Mouse (Mus musculus): ENCODE data around the gene Gys1.
"Not testable (repeated sequence)": the region's sequence is repeated elsewhere in the genome, so short reads cannot be mapped to it uniquely, and the experiment has no call there.

The Gys1 gene

GRCm38 (mm10) chr7:45476453-45476852 lies 41.8 kb downstream of the Gys1 start:
- DNase-seq (ENCODE audit: extremely low read depth, insufficient read length, low spot score) = no peak

DNA sequence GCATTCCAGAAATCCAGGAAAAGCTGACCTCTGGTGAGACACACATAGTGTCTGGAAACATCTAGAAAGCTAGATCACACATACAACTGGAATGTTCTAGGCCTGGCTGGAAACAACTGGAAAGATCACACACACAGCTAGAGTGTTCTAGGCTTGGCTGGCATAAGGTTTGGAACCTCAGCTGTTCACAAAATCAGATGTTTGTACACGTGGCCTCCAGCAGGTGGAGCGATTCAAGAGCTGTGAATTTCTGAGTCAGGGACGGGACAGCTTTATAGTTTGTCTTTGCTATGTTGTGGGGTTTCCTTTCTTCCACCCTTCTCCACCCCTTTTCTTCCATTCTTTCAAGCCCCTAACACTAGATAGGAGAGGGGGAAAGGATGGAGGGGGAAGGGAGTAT lies 42.4 kb downstream of the Gys1 start:
- DNase-seq (ENCODE audit: extremely low read depth, insufficient read length, low spot score) = no peak

- no peak for DNase-seq (ENCODE audit: extremely low read depth, insufficient read length, low spot score)
Observed at GRCm38 (mm10) chr7:45478774-45479173, 44.1 kb downstream of the Gys1 start.

DNA sequence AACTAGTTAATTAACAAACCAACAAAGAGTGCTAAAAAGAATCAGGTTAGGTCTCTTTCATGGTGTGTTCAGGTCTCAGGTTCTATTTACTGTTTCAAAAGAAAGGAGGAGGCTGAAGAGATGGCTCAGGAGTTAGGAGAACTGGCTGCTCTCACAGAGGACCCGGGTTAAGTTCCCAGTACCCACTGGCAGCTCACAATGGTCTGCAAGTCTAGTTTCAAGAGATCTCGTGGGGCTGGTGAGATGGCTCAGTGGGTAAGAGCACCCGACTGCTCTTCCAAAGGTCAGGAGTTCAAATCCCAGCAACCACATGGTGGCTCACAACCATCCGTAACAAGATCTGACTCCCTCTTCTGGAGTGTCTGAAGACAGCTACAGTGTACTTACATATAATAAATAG lies 45.7 kb downstream of the Gys1 start:
- not testable (repeated sequence) for DNase-seq (ENCODE audit: extremely low read depth, insufficient read length, low spot score)

- DNase-seq (ENCODE audit: extremely low read depth, insufficient read length, low spot score) = no peak
Observed at GRCm38 (mm10) chr7:45481374-45481927, 46.8 kb downstream of the Gys1 start, which contains the start of gene Tulp2. Tulp2 (plus strand) TSS chr7:45481877.

GRCm38 (mm10) chr7:45482166-45482565 lies 47.5 kb downstream of the Gys1 start:
- DNase-seq (ENCODE audit: extremely low read depth, insufficient read length, low spot score) = no peak

- not testable (repeated sequence) for DNase-seq (ENCODE audit: extremely low read depth, insufficient read length, low spot score)
Observed at GRCm38 (mm10) chr7:45484985-45485384, 50.3 kb downstream of the Gys1 start.

- no peak for DNase-seq (ENCODE audit: extremely low read depth, insufficient read length, low spot score)
Observed at GRCm38 (mm10) chr7:45486158-45486557, 51.5 kb downstream of the Gys1 start.

DNA sequence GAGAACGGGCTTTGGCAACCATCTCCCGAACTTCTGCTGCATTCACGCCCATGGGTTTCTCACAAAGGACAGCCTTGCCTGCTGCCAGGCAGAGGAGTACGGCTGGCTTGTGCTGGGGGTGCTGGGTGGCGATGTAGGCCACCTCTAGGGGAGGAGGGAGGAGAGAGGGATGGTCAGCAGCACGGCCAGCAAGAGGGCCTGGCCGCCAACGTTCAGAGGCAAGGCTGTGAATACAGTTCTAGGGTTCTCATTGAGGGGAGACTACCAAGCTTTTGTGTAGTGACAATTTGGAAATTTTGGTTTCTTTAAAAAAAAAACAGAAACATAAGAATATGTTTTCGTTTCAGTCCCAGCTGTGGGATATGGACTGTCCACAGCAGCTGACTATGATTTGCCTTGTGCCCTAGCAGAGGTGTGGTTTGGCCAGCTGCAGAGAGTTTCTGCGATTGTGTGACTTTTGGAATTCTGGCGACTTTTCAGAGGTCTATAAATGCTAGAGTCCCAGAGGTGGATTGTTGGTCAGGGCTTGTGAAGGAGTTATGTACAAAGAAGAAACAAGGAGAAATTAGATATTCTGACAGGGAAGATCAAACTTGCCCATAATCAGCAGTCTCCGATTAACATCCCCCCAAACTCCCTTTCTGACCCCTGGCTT lies 52.2 kb downstream of the Gys1 start, which contains the start of gene Gm45808:
TSS of gene Gm45808 (minus strand) at position 51 of the 655 bp plus-strand sequence.
- DNase-seq (ENCODE audit: extremely low read depth, insufficient read length, low spot score) = no peak

GRCm38 (mm10) chr7:45487861-45488292 lies 53.2 kb downstream of the Gys1 start:
- no peak for DNase-seq (ENCODE audit: extremely low read depth, insufficient read length, low spot score)

DNA sequence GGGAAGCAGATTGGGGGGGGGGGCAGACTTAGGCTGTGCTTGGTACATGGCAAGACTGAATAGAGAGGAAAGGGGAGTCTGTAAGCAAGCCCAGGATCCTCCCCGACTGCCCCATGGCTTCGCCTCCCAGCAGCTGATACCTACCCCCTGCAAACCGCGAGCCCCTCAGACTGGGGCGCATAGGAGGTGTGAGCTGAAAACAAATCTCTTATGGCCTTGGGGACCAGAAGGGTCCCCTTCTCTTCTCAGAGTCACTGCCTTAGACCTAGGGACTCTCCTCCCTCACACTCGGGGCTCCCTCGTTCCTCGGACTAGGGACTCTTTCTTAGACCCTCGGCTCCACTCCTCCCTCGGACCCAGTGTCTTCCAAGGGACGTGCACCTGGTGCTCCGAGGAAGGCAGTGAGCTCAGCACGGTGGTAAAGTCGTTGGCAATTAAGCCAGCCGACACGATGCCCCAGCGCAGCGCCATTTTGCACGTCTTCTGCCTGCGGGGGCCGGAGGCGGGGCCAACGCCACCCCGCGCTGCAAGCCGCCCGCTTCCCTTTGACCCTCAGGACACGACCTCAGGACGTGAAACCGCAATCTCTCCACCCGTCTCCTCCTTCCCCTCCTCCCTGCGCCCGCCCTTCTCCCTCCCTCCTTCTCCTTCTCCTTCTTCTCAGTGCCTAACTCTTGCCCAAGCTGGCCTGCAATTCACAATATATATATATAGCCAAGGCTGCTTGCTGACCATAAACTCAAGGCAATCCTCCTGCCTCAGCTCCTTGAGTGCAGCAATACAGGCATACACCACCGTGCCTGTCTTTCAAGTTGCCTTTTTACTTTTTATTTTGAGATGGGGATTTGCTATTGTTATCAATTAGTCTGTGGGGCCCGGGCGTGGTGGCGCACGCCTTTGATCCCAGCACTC lies 53.9 kb downstream of the Gys1 start, which contains the start of gene Dhdh:
TSS of gene Dhdh (minus strand) at position 513 of the 912 bp plus-strand sequence.
- DNase-seq (ENCODE audit: extremely low read depth, insufficient read length, low spot score) = no peak

GRCm38 (mm10) chr7:45489578-45489977 lies 54.9 kb downstream of the Gys1 start:
- DNase-seq (ENCODE audit: extremely low read depth, insufficient read length, low spot score) = no peak

DNA sequence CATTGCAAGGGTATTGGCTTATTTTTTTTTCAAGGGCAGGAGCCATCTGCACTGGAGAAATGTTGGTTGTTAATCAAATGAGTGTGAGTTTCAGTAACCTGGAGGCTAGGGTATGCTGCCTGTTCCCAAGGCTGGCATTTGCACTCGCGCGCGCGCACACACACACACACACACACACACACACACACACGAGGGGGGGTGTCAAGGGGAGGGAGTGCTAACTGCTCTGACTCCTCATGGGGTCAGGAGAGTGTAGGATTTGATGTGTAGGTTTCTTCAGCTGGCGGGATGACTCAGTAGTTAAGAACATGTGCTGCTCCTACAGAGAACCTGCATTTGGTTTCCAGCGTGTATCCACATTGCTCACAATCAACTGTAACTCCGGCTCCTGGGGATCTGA lies 56.2 kb downstream of the Gys1 start:
- DNase-seq (ENCODE audit: extremely low read depth, insufficient read length, low spot score) = no peak

GRCm38 (mm10) chr7:45491264-45491663 lies 56.6 kb downstream of the Gys1 start:
- DNase-seq (ENCODE audit: extremely low read depth, insufficient read length, low spot score) = no peak

- no peak for DNase-seq (ENCODE audit: extremely low read depth, insufficient read length, low spot score)
Observed at GRCm38 (mm10) chr7:45492225-45492844, 57.7 kb downstream of the Gys1 start.

DNA sequence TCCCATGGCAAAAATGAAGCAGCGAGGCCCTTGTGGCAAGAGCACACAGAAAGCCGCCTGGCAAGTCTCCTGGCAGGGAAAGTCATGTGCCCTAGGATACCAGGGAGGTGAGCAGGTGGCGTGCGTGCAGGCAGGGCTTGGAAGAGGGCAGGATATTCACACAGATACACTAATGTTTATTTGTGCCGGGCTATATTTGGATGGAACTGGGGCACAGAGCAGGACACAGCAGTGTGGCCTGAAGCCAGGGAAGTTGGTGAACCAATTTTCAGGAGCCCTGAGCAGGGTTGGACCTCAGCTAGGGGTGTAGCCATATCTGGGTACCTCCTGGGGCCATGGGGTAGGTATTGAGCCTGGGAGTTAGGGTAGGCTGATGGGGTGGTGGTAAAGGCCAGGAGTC lies 58.3 kb downstream of the Gys1 start:
- no peak for DNase-seq (ENCODE audit: extremely low read depth, insufficient read length, low spot score)

- no peak for DNase-seq (ENCODE audit: extremely low read depth, insufficient read length, low spot score)
Observed at GRCm38 (mm10) chr7:45494548-45494947, 59.9 kb downstream of the Gys1 start.

DNA sequence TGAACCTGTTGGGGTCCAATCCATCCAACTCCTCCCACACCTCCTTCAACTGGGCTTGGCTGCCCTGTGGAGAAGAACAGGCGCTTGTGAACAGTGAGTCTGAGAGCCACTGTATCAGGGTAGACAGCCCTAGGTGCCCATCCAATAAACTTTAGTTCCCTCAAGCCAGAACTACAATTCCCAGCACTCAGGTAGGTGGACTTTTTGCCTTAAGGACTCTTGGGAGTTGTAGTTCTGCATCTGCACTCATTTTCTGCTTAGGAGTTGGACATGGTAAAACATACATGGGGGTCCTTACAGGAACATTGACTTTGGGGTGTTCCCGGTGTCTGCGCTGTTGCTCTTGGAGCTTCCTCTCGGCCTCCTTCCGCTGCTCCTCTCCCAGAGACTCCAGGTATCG lies 63.8 kb downstream of the Gys1 start:
- no peak for DNase-seq (ENCODE audit: extremely low read depth, insufficient read length, low spot score)

Measured in 3134 (cell line).